Mouse (Mus musculus): ENCODE measurements around the gene Stfa3. TPM values are rescaled to one million over a fixed set of nuclear protein-coding genes. Genes with fewer than 3 reads are reported as not detected.
A peak's percentile ranks its signal among the peaks of the same experiment; 100 is the strongest.
"Not testable (repeated sequence)": the region's sequence is repeated elsewhere in the genome, so short reads cannot be mapped to it uniquely, and the experiment has no call there.

Stfa3 gene
- polyA plus RNA-seq, 1 experiment from 2014 or later = not detected

DNA sequence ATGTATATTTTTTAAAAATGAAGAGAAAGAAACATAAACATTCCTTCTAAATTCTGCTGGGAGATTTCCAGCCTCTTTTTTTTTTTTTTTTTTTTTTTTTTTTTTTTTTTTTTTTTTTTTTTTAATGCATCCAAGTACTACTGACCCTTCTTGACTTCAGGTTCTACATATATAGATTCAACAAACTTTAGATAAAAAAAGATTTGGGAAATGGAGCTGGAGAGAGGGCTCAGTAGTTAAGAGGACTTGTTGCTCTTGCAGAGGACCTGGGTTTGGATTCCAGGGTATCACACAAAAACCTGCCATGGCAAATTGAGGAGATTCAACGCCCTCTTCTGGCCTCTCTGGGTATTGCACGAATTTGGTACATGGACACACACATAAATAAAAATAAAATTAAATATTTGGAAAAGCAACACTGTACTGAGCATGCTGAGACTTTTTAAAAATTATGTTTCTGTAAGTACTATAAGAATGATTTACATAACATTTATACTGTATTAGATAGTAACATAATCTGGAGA is 14.8 kb upstream of the Stfa3 start:
- peak; percentile 33 for DNase-seq (ENCODE audit: low spot score)
- 10% methylated on average over 2 of the region's 2 CpGs for WGBS
- no peaks in the 10 kb centered on the region for H3K9me3 ChIP-seq (ENCODE audit: control insufficient read depth, low read length)
- H3K4me1 ChIP-seq (ENCODE audit: control insufficient read depth, insufficient read depth, low read length) = no peaks in the 10 kb centered on the region
- no peak for ATAC-seq (ENCODE audit: insufficient read depth, low FRiP score, low TSS enrichment)
- no peak overlapping the region for H3K9ac ChIP-seq (ENCODE audit: low read length)
- no peak overlapping the region for H3K4me2 ChIP-seq (ENCODE audit: low read depth)
- H3K27me3 ChIP-seq (ENCODE audit: control insufficient read depth, insufficient read depth, low read length) = no peaks in the 10 kb centered on the region
- H3K27ac ChIP-seq (ENCODE audit: low read depth, low read length) = no peak overlapping the region
- H3K36me3 ChIP-seq (ENCODE audit: control insufficient read depth, insufficient read depth, low read length) = no peaks in the 10 kb centered on the region
- H3K4me3 ChIP-seq (ENCODE audit: low read depth, low read length) = no peak overlapping the region

- Histone ChIP-seq H3K36me3 (ENCODE audit: control insufficient read depth, insufficient read depth, low read length) (no peaks in the 10 kb centered on the region), H3K9me3 (ENCODE audit: control insufficient read depth, low read length) (no peaks in the 10 kb centered on the region), H3K4me3 (ENCODE audit: low read depth, low read length) (no peak overlapping the region), H3K9ac (ENCODE audit: low read length) (no peak overlapping the region), H3K27ac (ENCODE audit: low read depth, low read length) (no peak overlapping the region), H3K27me3 (ENCODE audit: control insufficient read depth, insufficient read depth, low read length) (no peaks in the 10 kb centered on the region), H3K4me1 (ENCODE audit: control insufficient read depth, insufficient read depth, low read length) (no peaks in the 10 kb centered on the region), H3K4me2 (ENCODE audit: low read depth) (no peak overlapping the region)
- DNase-seq (ENCODE audit: low spot score) (no peak), ATAC-seq (ENCODE audit: insufficient read depth, low FRiP score, low TSS enrichment) (no peak)
- 91% methylated on average over 9 of the region's 9 CpGs for WGBS
Observed at GRCm38 (mm10) chr16:36469367-36469766, 14.2 kb upstream of the Stfa3 start.

DNA sequence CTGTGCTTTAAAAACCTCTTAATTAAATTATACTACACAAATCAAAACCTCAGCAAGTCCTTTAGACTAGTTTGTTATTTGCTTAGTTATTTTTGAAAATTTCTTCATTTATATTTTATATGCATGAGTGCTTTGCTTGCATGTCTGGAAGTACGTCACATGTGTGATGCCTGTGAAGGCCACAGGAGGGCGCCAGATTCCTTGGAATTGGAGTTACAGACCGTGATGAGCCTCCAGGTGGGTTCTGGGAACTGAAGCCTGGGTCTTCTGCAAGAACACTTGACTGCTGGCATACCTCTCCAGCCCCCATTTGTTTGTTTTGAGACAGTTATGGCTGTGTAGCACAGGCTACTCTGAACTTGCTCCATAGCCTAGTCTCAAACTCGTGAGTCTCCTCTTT is 13.7 kb upstream of the Stfa3 start:
- no peaks in the 10 kb centered on the region for H3K4me1 ChIP-seq (ENCODE audit: control insufficient read depth, insufficient read depth, low read length)
- no peaks in the 10 kb centered on the region for H3K36me3 ChIP-seq (ENCODE audit: control insufficient read depth, insufficient read depth, low read length)
- H3K4me3 ChIP-seq (ENCODE audit: low read depth, low read length) = no peak overlapping the region
- H3K27ac ChIP-seq (ENCODE audit: low read depth, low read length) = no peak overlapping the region
- no peaks in the 10 kb centered on the region for H3K27me3 ChIP-seq (ENCODE audit: control insufficient read depth, insufficient read depth, low read length)
- no peak overlapping the region for H3K9ac ChIP-seq (ENCODE audit: low read length)
- H3K4me2 ChIP-seq (ENCODE audit: low read depth) = no peak overlapping the region
- WGBS = 66% methylated on average over 4 of the region's 4 CpGs
- DNase-seq (ENCODE audit: low spot score) = no peak
- ATAC-seq (ENCODE audit: insufficient read depth, low FRiP score, low TSS enrichment) = no peak
- H3K9me3 ChIP-seq (ENCODE audit: control insufficient read depth, low read length) = no peaks in the 10 kb centered on the region

GRCm38 (mm10) chr16:36467936-36468335 is 12.7 kb upstream of the Stfa3 start:
- H3K4me3 ChIP-seq (ENCODE audit: low read depth, low read length) = no peak overlapping the region
- no peak overlapping the region for H3K27ac ChIP-seq (ENCODE audit: low read depth, low read length)
- H3K9ac ChIP-seq (ENCODE audit: low read length) = no peak overlapping the region
- no peak overlapping the region for H3K4me2 ChIP-seq (ENCODE audit: low read depth)
- H3K27me3 ChIP-seq (ENCODE audit: control insufficient read depth, insufficient read depth, low read length) = no peaks in the 10 kb centered on the region
- H3K9me3 ChIP-seq (ENCODE audit: control insufficient read depth, low read length) = no peaks in the 10 kb centered on the region
- no peak for DNase-seq (ENCODE audit: low spot score)
- 78% methylated on average over 2 of the region's 2 CpGs for WGBS
- ATAC-seq (ENCODE audit: insufficient read depth, low FRiP score, low TSS enrichment) = no peak
- H3K36me3 ChIP-seq (ENCODE audit: control insufficient read depth, insufficient read depth, low read length) = no peaks in the 10 kb centered on the region
- H3K4me1 ChIP-seq (ENCODE audit: control insufficient read depth, insufficient read depth, low read length) = no peaks in the 10 kb centered on the region

GRCm38 (mm10) chr16:36465436-36465835 is 10.2 kb upstream of the Stfa3 start:
- DNase-seq (ENCODE audit: low spot score) (no peak), ATAC-seq (ENCODE audit: insufficient read depth, low FRiP score, low TSS enrichment) (no peak)
- no peak overlapping the region for H3K4me2 ChIP-seq (ENCODE audit: low read depth)
- H3K9ac ChIP-seq (ENCODE audit: low read length) = no peak overlapping the region
- no peaks in the 10 kb centered on the region for H3K9me3 ChIP-seq (ENCODE audit: control insufficient read depth, low read length)
- H3K4me3 ChIP-seq (ENCODE audit: low read depth, low read length) = no peak overlapping the region
- no peak overlapping the region for H3K27ac ChIP-seq (ENCODE audit: low read depth, low read length)
- no peaks in the 10 kb centered on the region for H3K4me1 ChIP-seq (ENCODE audit: control insufficient read depth, insufficient read depth, low read length)
- H3K36me3 ChIP-seq (ENCODE audit: control insufficient read depth, insufficient read depth, low read length) = no peaks in the 10 kb centered on the region
- WGBS = 81% methylated on average over 3 of the region's 3 CpGs
- no peaks in the 10 kb centered on the region for H3K27me3 ChIP-seq (ENCODE audit: control insufficient read depth, insufficient read depth, low read length)

GRCm38 (mm10) chr16:36464076-36464475 is 8.9 kb upstream of the Stfa3 start:
- Histone ChIP-seq H3K4me1 (ENCODE audit: control insufficient read depth, insufficient read depth, low read length) (no peaks in the 10 kb centered on the region), H3K4me2 (ENCODE audit: low read depth) (no peak overlapping the region), H3K9ac (ENCODE audit: low read length) (no peak overlapping the region), H3K4me3 (ENCODE audit: low read depth, low read length) (no peak overlapping the region), H3K9me3 (ENCODE audit: control insufficient read depth, low read length) (no peaks in the 10 kb centered on the region), H3K36me3 (ENCODE audit: control insufficient read depth, insufficient read depth, low read length) (no peaks in the 10 kb centered on the region), H3K27me3 (ENCODE audit: control insufficient read depth, insufficient read depth, low read length) (no peaks in the 10 kb centered on the region), H3K27ac (ENCODE audit: low read depth, low read length) (no peak overlapping the region)
- no peak for DNase-seq (ENCODE audit: low spot score)
- WGBS = 91% methylated on average over 4 of the region's 4 CpGs
- ATAC-seq (ENCODE audit: insufficient read depth, low FRiP score, low TSS enrichment) = no peak

DNA sequence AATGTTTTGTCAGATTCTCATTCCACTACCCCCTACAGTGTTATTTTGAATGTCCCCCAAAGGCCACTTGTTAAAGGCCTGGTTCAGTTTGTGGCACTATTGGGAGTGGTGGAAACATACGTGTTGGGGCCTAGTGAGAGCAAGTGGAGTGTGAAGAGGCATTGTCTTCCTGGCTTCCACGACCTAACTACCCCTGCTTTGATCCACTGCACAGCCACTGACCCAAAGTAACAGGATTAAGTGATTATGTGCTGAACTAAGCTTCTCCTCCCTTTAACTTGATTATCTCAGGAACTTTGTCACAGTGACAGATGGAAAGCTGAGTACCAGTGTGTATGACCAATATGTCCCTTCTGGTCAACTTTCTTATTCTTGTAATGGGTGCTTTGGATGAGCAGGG is 5.2 kb upstream of the Stfa3 start:
- Histone ChIP-seq H3K36me3 (ENCODE audit: control insufficient read depth, insufficient read depth, low read length) (no peaks in the 10 kb centered on the region), H3K4me2 (ENCODE audit: low read depth) (no peak overlapping the region), H3K9me3 (ENCODE audit: control insufficient read depth, low read length) (no peaks in the 10 kb centered on the region), H3K4me3 (ENCODE audit: low read depth, low read length) (no peak overlapping the region), H3K9ac (ENCODE audit: low read length) (no peak overlapping the region), H3K27me3 (ENCODE audit: control insufficient read depth, insufficient read depth, low read length) (no peaks in the 10 kb centered on the region), H3K27ac (ENCODE audit: low read depth, low read length) (no peak overlapping the region), H3K4me1 (ENCODE audit: control insufficient read depth, insufficient read depth, low read length) (no peaks in the 10 kb centered on the region)
- no peak for DNase-seq (ENCODE audit: low spot score)
- ATAC-seq (ENCODE audit: insufficient read depth, low FRiP score, low TSS enrichment) = no peak
- WGBS = 22% methylated on average over 2 of the region's 2 CpGs

- ATAC-seq (ENCODE audit: insufficient read depth, low FRiP score, low TSS enrichment); H3K4me3 ChIP-seq (ENCODE audit: low read depth, low read length); H3K27ac ChIP-seq (ENCODE audit: low read depth, low read length); H3K4me1 ChIP-seq (ENCODE audit: control insufficient read depth, insufficient read depth, low read length); H3K4me2 ChIP-seq (ENCODE audit: low read depth); DNase-seq (ENCODE audit: low spot score); H3K27me3 ChIP-seq (ENCODE audit: control insufficient read depth, insufficient read depth, low read length); H3K36me3 ChIP-seq (ENCODE audit: control insufficient read depth, insufficient read depth, low read length); H3K9me3 ChIP-seq (ENCODE audit: control insufficient read depth, low read length); H3K9ac ChIP-seq (ENCODE audit: low read length): not testable (repeated sequence)
- WGBS = 80% methylated on average over 1 of the region's 1 CpGs
Observed at GRCm38 (mm10) chr16:36420979-36421378, 34.2 kb downstream of the Stfa3 start.

DNA sequence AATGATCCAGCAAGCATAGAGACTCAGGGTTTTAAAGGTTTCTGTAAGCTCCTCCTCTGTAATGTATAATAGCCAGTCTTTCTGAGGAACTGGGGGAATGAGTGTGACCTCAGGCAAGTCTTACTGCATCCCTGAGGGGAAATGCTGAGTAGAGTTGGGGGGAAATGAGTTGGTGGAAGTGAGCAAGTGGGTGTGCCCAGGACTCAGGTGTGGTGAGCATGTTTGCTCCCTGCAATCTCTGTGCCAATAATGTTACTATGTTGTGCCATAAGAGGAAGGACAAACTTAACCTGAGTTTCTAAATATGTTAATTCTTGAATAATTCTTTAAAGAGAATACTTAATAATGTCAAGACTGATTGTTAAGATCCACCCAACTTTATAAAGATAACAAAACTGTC is 46.8 kb downstream of the Stfa3 start, which contains the start of gene Stfa2:
TSS of gene Stfa2 (minus strand) at position 101 of the 400 bp plus-strand sequence.
- H3K36me3 ChIP-seq (ENCODE audit: control insufficient read depth, insufficient read depth, low read length) = no peaks in the 10 kb centered on the region
- no peaks in the 10 kb centered on the region for H3K27me3 ChIP-seq (ENCODE audit: control insufficient read depth, insufficient read depth, low read length)
- no peaks in the 10 kb centered on the region for H3K4me1 ChIP-seq (ENCODE audit: control insufficient read depth, insufficient read depth, low read length)
- DNase-seq (ENCODE audit: low spot score) = no peak
- H3K4me3 ChIP-seq (ENCODE audit: low read depth, low read length) = no peak within 1 kb of the TSS
- H3K4me2 ChIP-seq (ENCODE audit: low read depth) = no peak within 1 kb of the TSS
- no peaks in the 10 kb centered on the region for H3K9me3 ChIP-seq (ENCODE audit: control insufficient read depth, low read length)
- H3K9ac ChIP-seq (ENCODE audit: low read length) = no peak within 1 kb of the TSS
- ATAC-seq (ENCODE audit: insufficient read depth, low FRiP score, low TSS enrichment) = no peak
- H3K27ac ChIP-seq (ENCODE audit: low read depth, low read length) = no peak within 1 kb of the TSS
